Mouse (Mus musculus) forebrain, embryonic 12.5 days (tissue): ENCODE data around the gene Tuba3b. TPM values are rescaled to one million over a fixed set of nuclear protein-coding genes. Genes with fewer than 3 reads are reported as not detected.

ENCODE experiments used
- ATAC-seq: fragments of 200-750 bp; cut with Nextera tagmentation; 2 replicates; pipeline ENCODE4 v1.8.0; 2017; ENCODE audit warnings: moderate TSS enrichment; ENCODE audit not compliant: low FRiP score
- H3K27ac ChIP-seq: fragments of 300-500 bp; sonication (generic); 2 replicates; pipeline ENCODE4 v1.5.1; 2016; ENCODE audit warnings: mild to moderate bottlenecking
- H3K27me3 ChIP-seq: fragments of 300-500 bp; sonication (generic); 2 replicates; pipeline ENCODE4 v1.6.1; 2016; ENCODE audit warnings: mild to moderate bottlenecking
- H3K36me3 ChIP-seq: fragments of 300-500 bp; sonication (generic); replicated peaks from 2 replicates; pipeline ENCODE4 v1.6.1; 2016; ENCODE audit warnings: mild to moderate bottlenecking
- H3K4me1 ChIP-seq: fragments of 300-500 bp; sonication (generic); 2 replicates; pipeline ENCODE4 v1.6.1; 2016
- H3K4me2 ChIP-seq: fragments of 300-500 bp; sonication (generic); 2 replicates; pipeline ENCODE4 v1.6.1; 2016; ENCODE audit warnings: mild to moderate bottlenecking, moderate library complexity
- H3K4me3 ChIP-seq: fragments of 300-500 bp; sonication (generic); replicated peaks from 2 replicates; pipeline ENCODE4 v1.5.1; 2016; ENCODE audit warnings: mild to moderate bottlenecking
- H3K9ac ChIP-seq: fragments of 300-500 bp; sonication (generic); 2 replicates; pipeline ENCODE4 v1.6.1; 2016; ENCODE audit warnings: mild to moderate bottlenecking
- H3K9me3 ChIP-seq: fragments of 300-500 bp; sonication (generic); 2 replicates; pipeline ENCODE4 v1.6.1; 2016
- WGBS: fragments of 180-500 bp; shearing (Covaris S2); methylation state at CpG from one replicate; pipeline ENCODE4 v1.1.7; 2016; 5-methylcytosine and 5-hydroxymethylcytosine counted together
- polyA plus RNA-seq: library from polyadenylated mRNA; unstranded; fragments of >200 nt; fragmentation: Nextera tagmentation; extraction: Ambion mirVana; gene quantifications from 2 replicates; pipeline ENCODE4 v1.2.1, GENCODE M21; 2016

The Tuba3b gene
- polyA plus RNA-seq: not detected in 2 replicates

DNA sequence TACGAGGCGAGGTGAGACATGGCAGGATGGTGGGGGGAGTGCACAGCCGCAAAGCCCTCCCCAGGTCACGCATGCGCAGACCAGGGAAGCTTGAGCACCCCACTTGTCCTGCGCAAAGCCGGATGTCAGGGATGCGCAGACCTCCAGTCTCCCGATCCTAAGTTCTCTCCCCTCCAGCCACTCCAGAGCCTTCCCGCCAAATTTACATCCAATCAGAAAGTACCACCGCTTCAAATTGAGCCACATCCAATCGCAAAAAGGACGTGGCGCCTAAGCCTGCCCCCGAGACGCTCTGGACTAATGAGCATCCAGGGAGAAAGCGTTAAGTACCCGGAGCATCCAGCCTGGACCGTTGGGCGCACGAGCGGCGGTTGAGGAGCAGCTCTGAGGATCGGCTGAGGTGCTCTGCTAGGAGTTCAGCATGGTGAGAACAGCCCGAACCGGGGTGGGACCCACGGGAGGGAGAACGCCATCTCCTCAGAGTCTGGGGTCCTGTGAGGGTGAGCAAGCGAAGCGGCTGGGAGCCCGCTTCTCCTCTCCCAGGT, at the start of gene Tuba3b:
Gene Tuba3b, plus strand, starts transcription at position 92 of the 545 bp plus-strand sequence.
- Histone ChIP-seq H3K4me2 (no peak within 1 kb of the TSS), H3K4me3 (no peak within 1 kb of the TSS), H3K9me3 (no peaks in the 10 kb centered on the region), H3K27ac (no peak within 1 kb of the TSS), H3K4me1 (no peaks in the 10 kb centered on the region), H3K9ac (no peak within 1 kb of the TSS), H3K36me3 (no peaks in the 10 kb centered on the region), H3K27me3 (no peaks in the 10 kb centered on the region)
- no peak for ATAC-seq
- WGBS: 96% methylated on average over 31 of the region's 31 CpGs

DNA sequence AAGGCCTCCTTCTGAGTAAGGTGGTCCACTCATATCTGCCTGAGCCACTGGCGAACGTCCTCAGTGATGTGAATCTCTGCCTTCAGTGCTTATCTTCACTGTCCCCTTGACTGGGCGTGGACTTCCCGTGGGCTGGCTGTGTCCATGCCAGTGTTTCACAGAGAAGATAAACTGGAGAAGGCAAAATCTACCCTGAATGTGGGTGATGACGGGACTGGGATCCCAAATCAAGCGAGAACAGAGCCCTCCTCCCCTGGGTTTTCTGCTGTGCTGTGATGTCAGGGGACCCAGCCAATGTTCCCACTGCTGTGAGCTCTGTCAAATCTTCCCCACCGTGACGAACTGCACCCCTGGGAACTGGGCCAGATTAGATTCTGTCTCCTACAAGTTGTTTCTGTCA, 48.3 kb upstream of the Tuba3b start:
- Histone ChIP-seq H3K27me3 (no peaks in the 10 kb centered on the region), H3K36me3 (no peaks in the 10 kb centered on the region), H3K9ac (no peak overlapping the region), H3K27ac (no peak overlapping the region), H3K4me1 (peaks cover 2% of the 10 kb centered on the region), H3K9me3 (no peaks in the 10 kb centered on the region), H3K4me2 (no peak overlapping the region), H3K4me3 (no peak overlapping the region)
- 86% methylated on average over 8 of the region's 8 CpGs for WGBS
- no peak for ATAC-seq

DNA sequence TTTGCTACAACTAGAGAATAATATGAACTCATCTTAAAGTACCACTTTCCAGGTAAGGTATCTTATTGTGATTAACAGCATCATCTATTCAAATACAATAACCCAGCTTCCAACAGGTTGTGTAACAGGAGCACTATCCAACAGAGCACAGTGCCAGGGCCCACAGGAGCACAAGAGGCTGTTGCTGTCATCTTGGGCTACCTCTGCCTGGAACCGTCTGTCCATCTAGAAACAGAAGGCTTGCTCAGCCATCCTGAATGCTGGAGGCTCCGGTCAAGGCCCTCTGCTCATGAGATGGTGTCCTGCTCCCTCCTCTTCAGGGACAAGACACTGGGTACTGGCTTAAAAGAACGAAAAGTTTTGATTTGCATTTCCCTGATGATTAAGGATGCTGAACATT, 47.7 kb upstream of the Tuba3b start:
- H3K27me3 ChIP-seq: no peaks in the 10 kb centered on the region
- H3K4me1 ChIP-seq: peaks cover 2% of the 10 kb centered on the region
- 89% methylated on average over 3 of the region's 3 CpGs for WGBS
- H3K9me3 ChIP-seq: no peaks in the 10 kb centered on the region
- H3K27ac ChIP-seq: no peak overlapping the region
- H3K36me3 ChIP-seq: no peaks in the 10 kb centered on the region
- H3K9ac ChIP-seq: no peak overlapping the region
- no peak for ATAC-seq
- H3K4me3 ChIP-seq: no peak overlapping the region
- no peak overlapping the region for H3K4me2 ChIP-seq

DNA sequence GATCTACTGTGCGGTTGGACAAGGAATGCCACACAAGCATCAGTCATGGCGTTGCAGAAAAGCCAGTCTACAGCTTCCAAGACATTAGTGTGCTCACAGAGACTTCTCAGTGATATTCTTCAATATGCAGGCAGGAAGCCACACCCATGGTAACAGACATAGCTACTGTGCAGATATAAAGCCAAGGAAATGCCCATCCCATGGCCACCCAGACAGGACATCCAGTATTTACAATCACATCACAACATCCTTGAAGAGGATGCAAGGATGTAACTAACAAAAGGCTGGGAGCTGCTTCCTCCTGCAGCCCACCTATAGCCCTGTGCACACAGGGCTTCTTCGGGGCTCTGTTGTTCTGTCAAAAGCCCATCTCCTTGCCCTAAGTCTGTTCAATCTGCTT, 46.9 kb upstream of the Tuba3b start:
- no peak for ATAC-seq
- no peak overlapping the region for H3K4me3 ChIP-seq
- H3K27ac ChIP-seq: no peak overlapping the region
- H3K36me3 ChIP-seq: no peaks in the 10 kb centered on the region
- no peak overlapping the region for H3K9ac ChIP-seq
- H3K4me1 ChIP-seq: peaks cover 2% of the 10 kb centered on the region
- 90% methylated on average over 3 of the region's 3 CpGs for WGBS
- no peaks in the 10 kb centered on the region for H3K9me3 ChIP-seq
- no peak overlapping the region for H3K4me2 ChIP-seq
- no peaks in the 10 kb centered on the region for H3K27me3 ChIP-seq

DNA sequence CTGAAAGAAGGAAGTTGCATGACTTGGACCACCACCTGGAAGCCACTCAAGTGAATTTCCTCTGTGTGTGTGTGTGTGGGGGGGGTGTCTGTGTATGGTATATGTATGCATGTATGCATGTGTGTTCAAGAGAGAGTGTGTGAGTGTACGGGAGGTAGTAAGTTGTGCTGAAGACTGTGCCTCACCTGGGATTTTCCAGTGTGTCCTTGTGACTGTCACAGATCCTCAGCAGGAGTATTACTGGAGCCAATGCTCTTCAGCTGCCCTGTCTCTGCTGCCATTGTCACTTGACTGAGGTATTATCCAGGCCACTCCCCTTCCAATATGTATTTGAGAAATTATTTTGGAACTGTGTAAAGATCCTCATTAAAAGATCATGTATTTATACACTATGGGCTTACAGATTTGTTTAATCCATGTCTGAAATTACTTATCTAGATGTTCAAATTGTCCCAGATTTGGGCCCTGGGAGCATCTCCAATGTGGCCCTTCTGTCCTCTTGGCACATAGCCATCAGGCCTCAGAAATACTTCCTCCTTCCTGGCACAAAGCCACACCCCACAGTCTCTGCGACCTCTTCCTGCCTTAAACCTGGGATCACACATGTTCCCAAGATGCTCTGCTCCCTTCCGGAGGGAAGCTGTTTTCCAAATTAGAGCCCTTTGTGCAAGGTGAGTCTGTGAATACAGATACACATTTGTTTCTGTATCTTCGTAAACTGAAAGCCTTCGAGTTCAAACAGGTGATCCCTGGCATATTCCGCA, 42.1 kb upstream of the Tuba3b start:
- Histone ChIP-seq H3K36me3 (no peaks in the 10 kb centered on the region), H3K4me2 (no peak overlapping the region), H3K4me3 (no peak overlapping the region), H3K9me3 (no peaks in the 10 kb centered on the region), H3K27me3 (no peaks in the 10 kb centered on the region), H3K27ac (no peak overlapping the region), H3K4me1 (peaks cover 6% of the 10 kb centered on the region), H3K9ac (no peak overlapping the region)
- no peak for ATAC-seq
- WGBS: 86% methylated on average over 6 of the region's 6 CpGs

DNA sequence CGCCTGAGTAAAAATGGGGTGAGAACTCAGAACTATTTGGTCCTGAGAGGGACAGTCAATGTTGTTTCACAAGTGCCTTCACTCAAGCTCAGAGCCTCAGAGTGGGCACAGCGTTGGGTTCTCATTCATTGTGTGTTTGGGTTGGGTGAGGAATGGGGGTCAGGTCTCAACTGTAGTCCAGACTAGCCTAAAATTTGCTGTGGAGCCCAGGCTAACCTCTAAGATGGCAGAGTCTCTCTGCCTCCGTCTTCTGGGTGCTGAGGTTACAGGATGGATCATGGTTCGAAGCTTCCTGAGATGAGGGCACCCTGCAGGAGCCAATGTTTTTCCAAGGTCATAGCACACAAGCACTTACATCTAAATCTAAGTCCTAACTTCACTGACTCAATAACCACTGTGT, 38.8 kb upstream of the Tuba3b start:
- Histone ChIP-seq H3K27me3 (no peaks in the 10 kb centered on the region), H3K4me3 (no peak overlapping the region), H3K4me1 (peaks cover 17% of the 10 kb centered on the region), H3K4me2 (no peak overlapping the region), H3K9ac (no peak overlapping the region), H3K36me3 (no peaks in the 10 kb centered on the region), H3K9me3 (no peaks in the 10 kb centered on the region), H3K27ac (no peak overlapping the region)
- no peak for ATAC-seq
- 92% methylated on average over 4 of the region's 4 CpGs for WGBS

DNA sequence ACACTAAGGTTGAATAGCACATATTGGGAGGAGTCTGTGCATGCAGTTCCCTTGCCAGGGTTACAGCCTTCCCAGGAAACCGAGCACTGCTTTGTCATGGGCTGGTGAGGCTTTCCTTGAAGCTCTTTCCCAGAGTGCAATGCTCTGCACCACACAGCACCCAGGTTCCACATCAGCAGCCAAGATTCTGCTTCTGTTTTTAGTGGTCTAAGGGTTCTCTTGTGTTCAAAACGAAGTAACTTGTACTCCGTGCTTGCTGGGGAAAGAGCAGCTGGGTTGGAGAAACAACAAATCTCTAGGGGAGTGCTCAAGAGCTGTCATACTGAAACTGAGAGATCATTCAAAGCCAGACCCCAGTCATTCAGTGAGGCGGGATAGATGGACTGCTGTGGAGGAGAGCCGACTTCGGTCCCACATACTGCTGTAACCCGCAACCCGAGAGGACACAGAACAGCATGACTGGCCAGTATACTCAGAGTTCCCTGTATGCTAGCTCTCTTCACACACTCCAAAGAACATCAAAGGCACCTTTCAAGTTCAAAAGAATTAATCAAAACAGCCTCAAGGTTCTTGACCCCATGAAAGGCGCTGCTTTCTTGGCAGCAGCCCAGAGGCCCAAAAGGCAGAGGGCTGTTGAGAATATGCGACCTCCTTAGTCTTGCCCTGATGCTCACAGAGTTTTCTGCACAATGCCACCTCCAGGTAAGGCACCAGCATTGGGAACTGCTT, 36.9 kb upstream of the Tuba3b start:
- Histone ChIP-seq H3K9me3 (no peaks in the 10 kb centered on the region), H3K4me2 (no peak overlapping the region), H3K4me1 (peaks cover 20% of the 10 kb centered on the region), H3K9ac (no peak overlapping the region), H3K27ac (0 out of 2 replicates have a peak overlapping the region, but pooled peaks have one; percentile 37), H3K27me3 (no peaks in the 10 kb centered on the region), H3K36me3 (no peaks in the 10 kb centered on the region), H3K4me3 (no peak overlapping the region)
- whole genome bisulfite sequencing: 37% methylated on average over 10 of the region's 10 CpGs
- ATAC-seq: 0 out of 2 replicates have a peak, but pooled peaks have one; percentile 11

DNA sequence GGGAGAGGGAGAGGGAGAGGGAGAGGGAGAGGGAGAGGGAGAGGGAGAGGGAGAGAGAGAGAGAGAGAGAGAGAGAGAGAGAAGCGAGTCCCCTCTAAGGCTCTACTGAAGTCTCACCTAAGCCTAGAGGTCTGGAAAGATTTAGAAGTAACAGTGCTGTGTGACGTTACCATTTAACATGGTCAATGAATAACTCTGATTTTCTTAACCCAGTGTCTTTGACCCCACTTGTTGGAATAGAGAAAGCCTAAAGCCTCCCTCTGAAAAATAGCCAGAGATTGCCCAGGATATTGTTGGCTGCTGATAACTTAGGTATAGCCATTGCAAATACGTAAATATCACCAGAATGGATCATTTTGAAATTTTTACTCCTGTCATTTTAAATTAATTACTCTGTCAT, 35.8 kb upstream of the Tuba3b start:
- ATAC-seq: no peak
- Histone ChIP-seq H3K27me3 (no peaks in the 10 kb centered on the region), H3K36me3 (no peaks in the 10 kb centered on the region), H3K9me3 (no peaks in the 10 kb centered on the region), H3K4me1 (peaks cover 20% of the 10 kb centered on the region), H3K27ac (no peak overlapping the region), H3K4me3 (no peak overlapping the region), H3K9ac (no peak overlapping the region), H3K4me2 (no peak overlapping the region)
- WGBS: 85% methylated on average over 3 of the region's 3 CpGs

DNA sequence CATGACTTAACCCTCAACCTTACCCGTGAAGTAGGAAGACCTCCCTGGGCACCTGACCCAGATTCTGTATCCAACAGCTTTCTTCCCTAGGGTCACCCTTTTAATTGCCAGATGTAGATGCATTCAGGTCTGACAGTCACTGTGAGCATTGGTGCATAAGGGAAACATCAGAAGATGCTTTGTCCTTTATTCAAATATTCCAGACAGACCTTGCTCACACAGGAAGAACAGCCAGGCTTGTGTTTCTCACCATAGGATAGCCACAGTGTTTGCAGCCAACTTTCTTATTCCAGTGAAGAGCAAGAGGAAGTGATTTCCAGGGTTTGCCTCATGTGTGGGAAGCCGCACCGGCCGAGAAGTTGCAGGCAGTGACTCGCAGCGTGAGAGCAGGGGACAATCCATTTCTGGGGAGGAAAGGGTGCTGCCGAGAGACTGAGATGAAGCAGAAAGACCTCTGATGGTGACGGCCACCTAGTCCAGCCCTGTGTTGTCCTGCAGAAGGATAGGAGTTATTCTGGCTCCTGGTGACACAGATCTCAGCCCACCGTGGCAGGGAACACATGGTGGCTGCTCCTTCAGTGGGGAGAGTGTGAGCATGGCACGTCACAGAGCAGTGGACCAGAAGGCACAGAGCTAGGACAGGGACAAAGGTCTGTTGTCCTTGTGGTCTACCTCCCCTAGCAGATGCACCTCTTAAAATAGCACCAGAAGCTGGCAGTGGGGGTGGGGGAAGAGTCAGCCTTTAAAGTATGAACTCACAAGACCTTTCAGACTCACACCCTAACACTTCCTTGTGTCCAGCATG, 34.0 kb upstream of the Tuba3b start:
- WGBS: 76% methylated on average over 10 of the region's 10 CpGs
- Histone ChIP-seq H3K27ac (no peak overlapping the region), H3K4me1 (peaks cover 28% of the 10 kb centered on the region)

DNA sequence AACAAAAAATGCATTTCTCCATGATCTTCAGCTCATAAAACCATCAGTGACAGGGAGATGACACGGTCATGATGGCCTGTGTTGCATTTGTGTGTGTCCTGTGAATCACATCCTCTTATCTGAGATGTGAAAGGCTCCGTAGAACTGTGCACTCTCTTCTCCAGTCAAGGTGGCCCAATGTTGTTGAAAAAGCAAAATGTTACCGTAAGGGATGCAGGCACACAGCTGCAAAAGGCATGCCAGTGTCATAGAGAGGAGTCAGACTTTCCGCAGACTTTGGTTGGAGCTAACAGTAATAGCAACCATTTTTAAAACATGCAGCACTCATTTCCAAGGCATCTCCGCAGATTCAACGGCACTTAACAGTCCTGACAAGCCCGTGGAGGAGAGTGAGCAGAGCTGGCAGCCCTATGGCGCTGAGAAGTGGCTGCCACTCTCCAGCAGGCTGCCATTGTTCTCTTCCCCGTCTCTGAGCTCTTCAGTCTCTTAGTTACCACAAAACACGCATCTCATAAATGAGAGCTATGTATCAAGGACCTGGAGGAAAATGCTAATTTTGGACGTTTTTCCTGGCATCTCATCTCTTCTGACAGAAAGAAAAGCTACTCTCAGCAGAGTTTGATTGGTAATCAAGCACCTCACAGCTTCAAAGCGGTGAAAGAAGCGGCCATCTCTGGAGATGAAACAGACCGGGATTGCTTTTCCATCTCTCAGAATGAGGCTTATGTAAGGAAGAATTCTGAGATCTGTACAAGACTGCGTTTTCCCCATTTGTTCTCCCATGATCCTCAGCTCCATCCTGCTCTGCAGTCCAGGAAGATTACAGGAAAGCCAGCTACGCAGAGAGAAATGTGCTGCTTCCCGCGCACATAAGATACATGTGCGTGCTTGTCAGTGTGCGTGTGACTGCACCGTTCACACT, 30.2 kb upstream of the Tuba3b start:
- Histone ChIP-seq H3K4me1 (peaks cover 15% of the 10 kb centered on the region), H3K9me3 (no peaks in the 10 kb centered on the region), H3K36me3 (no peaks in the 10 kb centered on the region), H3K4me2 (peak overlapping the region; percentile 24), H3K9ac (no peak overlapping the region), H3K27ac (peak overlapping the region; percentile 76), H3K27me3 (no peaks in the 10 kb centered on the region), H3K4me3 (no peak overlapping the region)
- ATAC-seq: peak; percentile 78; the same call in 1 of the 2 replicates
- WGBS: 55% methylated on average over 21 of the region's 21 CpGs

More for the DNA sequence above, 34.0 kb upstream of the Tuba3b start:
- Histone ChIP-seq H3K27me3 (no peaks in the 10 kb centered on the region), H3K4me3 (no peak overlapping the region), H3K9me3 (no peaks in the 10 kb centered on the region), H3K36me3 (no peaks in the 10 kb centered on the region), H3K4me2 (no peak overlapping the region), H3K9ac (no peak overlapping the region)
- no peak for ATAC-seq

DNA sequence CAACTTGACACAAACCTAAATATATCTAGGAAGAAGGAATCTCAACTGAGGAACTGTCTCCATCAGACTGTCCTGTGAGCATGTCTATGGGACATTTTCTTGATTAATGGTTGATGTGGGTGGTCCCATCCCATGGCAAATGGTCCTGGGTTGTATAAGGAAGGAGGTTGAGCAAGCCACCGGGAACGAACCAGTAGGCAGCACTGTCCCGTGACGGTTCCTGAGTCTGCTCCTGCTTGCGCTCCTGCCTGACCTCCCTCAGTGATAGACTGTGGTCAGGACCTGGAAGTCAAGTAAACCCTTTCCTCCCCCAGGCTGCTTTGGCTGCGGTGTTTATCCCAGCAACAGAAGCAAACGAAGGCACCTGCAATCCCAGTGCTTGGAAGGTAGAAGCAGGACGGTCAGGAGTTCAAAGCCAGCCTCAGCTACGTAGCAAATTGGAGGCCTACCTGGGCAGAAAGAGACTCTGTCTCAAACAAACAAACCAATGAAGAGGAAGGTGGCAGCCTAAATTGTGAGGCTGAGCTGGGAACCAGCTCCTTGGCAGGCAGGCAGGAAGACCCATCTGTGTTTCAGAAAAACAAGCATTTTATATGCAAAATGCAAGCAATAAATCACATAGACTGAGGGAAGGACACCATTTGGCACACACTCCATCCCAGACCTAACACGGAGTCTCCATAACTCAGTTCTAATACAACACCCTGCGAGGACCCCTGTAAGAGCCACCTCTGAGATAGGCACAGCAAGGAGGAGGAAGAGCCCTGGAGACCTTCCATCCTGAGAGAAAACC, 24.9 kb upstream of the Tuba3b start:
- Histone ChIP-seq H3K4me3 (no peak overlapping the region), H3K9me3 (no peaks in the 10 kb centered on the region), H3K4me1 (peaks cover under 1% of the 10 kb centered on the region; the same call in 1 of the 2 replicates), H3K36me3 (no peaks in the 10 kb centered on the region), H3K27ac (no peak overlapping the region), H3K4me2 (no peak overlapping the region), H3K9ac (no peak overlapping the region), H3K27me3 (no peaks in the 10 kb centered on the region)
- WGBS: 92% methylated on average over 11 of the region's 11 CpGs
- ATAC-seq: no peak
